Mouse (Mus musculus) heart, adult 8-10 months (tissue): ENCODE measurements around the gene Olfr633. TPM values are rescaled to one million over a fixed set of nuclear protein-coding genes. Genes with fewer than 3 reads are reported as not detected.
"Not testable (repeated sequence)": the region's sequence is repeated elsewhere in the genome, so short reads cannot be mapped to it uniquely, and the experiment has no call there.

Source experiments
- DNase-seq: peaks from one replicate; pipeline ENCODE4 v3.0.0; 2022; ENCODE audit warnings: low spot score
- total RNA-seq, 4 experiments: library from RNA; stranded (reverse); gene quantifications; 2 replicates each; pipeline ENCODE4 v1.2.4; 2022

Gene Olfr633
- total RNA-seq, result not detected

- DNase-seq, result no peak
Observed at GRCm38 (mm10) chr7:103944137-103944536, at the start of gene Olfr633. TSS of gene Olfr633 (plus strand) at chr7:103944437.

- DNase-seq, result peak; percentile 10
Observed at GRCm38 (mm10) chr7:103903187-103903586, 41.0 kb upstream of the Olfr633 start, which contains the start of gene Olfr65. TSS of gene Olfr65 (plus strand) at chr7:103903487.

- no peak for DNase-seq
Observed at GRCm38 (mm10) chr7:103910047-103910446, 34.2 kb upstream of the Olfr633 start.

GRCm38 (mm10) chr7:103912969-103913511, 31.2 kb upstream of the Olfr633 start:
- DNase-seq, result no peak

GRCm38 (mm10) chr7:103915338-103915737, 28.9 kb upstream of the Olfr633 start:
- no peak for DNase-seq

GRCm38 (mm10) chr7:103928525-103928924, 15.7 kb upstream of the Olfr633 start, which contains the start of gene Olfr631:
TSS of gene Olfr631 (plus strand) at chr7:103928825.
- no peak for DNase-seq

- no peak for DNase-seq
Observed at GRCm38 (mm10) chr7:103934264-103934663, 10.0 kb upstream of the Olfr633 start, which contains the start of gene Olfr632. TSS of gene Olfr632 (plus strand) at chr7:103934347.

- peak; percentile 7 for DNase-seq
Observed at GRCm38 (mm10) chr7:103942730-103943129, 1.5 kb upstream of the Olfr633 start.

- not testable (repeated sequence) for DNase-seq
Observed at GRCm38 (mm10) chr7:103966873-103967272, 22.6 kb downstream of the Olfr633 start.

- DNase-seq, result no peak
Observed at GRCm38 (mm10) chr7:103970852-103971251, 26.6 kb downstream of the Olfr633 start, which contains the start of gene Olfr635. TSS of gene Olfr635 (plus strand) at chr7:103971152.

- DNase-seq, result no peak
Observed at GRCm38 (mm10) chr7:103971782-103972181, 27.5 kb downstream of the Olfr633 start.

GRCm38 (mm10) chr7:103998446-103998845, 54.2 kb downstream of the Olfr633 start, which contains the start of gene Olfr638:
TSS of gene Olfr638 (plus strand) at chr7:103998746.
- no peak for DNase-seq

Other genes with a start within 250 kb of the Olfr633 start
- gene Olfr243, start 229.8 kb upstream of the Olfr633 start, total RNA-seq, result not detected
- not detected for gene Olfr628, start 214.1 kb upstream of the Olfr633 start, total RNA-seq
- not detected for gene Olfr629, start 199.5 kb upstream of the Olfr633 start, total RNA-seq
- gene Olfr630, start 187.1 kb upstream of the Olfr633 start, total RNA-seq, result not detected
- not detected for gene Olfr69, start 172.8 kb upstream of the Olfr633 start, total RNA-seq
- gene Olfr68, start 164.7 kb upstream of the Olfr633 start, total RNA-seq, result not detected
- not detected for gene Olfr67, start 152.6 kb upstream of the Olfr633 start, total RNA-seq
- 1,000 to 10,000 TPM in 1 of 4 experiments, 100 to 1,000 TPM in 3; 208 to 1,111 (median 289) TPM for gene Hbb-bt, start 130.4 kb upstream of the Olfr633 start, total RNA-seq
- gene Hbb-bs, start 116.3 kb upstream of the Olfr633 start, total RNA-seq, result over 10,000 TPM in 1 of 4 experiments, 1,000 to 10,000 TPM in 3; 2,003 to 12,142 (median 2,942) TPM
- not detected for gene Hbb-bh2, start 103.9 kb upstream of the Olfr633 start, total RNA-seq
- not detected for gene Hbb-bh1, start 101.3 kb upstream of the Olfr633 start, total RNA-seq
- not detected for gene Hbb-y, start 91.2 kb upstream of the Olfr633 start, total RNA-seq
- gene Olfr66, start 58.2 kb upstream of the Olfr633 start, total RNA-seq, result not detected
- gene Olfr64, start 50.0 kb upstream of the Olfr633 start, total RNA-seq, result not detected
- gene Olfr65, start 41.0 kb upstream of the Olfr633 start, total RNA-seq, result not detected
- not detected for gene Olfr631, start 15.6 kb upstream of the Olfr633 start, total RNA-seq
- gene Olfr632, start 10.1 kb upstream of the Olfr633 start, total RNA-seq, result not detected
- gene Olfr635, start 26.7 kb downstream of the Olfr633 start, total RNA-seq, result under 1 TPM in 1 of 4 experiments, not detected in 3; 0.03 TPM
- gene Olfr638, start 54.3 kb downstream of the Olfr633 start, total RNA-seq, result not detected
- gene Olfr639, start 72.9 kb downstream of the Olfr633 start, total RNA-seq, result under 1 TPM in 2 of 4 experiments, not detected in 2; 0.06 TPM
- not detected for gene Olfr640, start 81.1 kb downstream of the Olfr633 start, total RNA-seq
- gene Olfr641, start 91.0 kb downstream of the Olfr633 start, total RNA-seq, result not detected
- not detected for gene Olfr642, start 108.2 kb downstream of the Olfr633 start, total RNA-seq
- not detected for gene 4930516K23Rik, start 117.0 kb downstream of the Olfr633 start, total RNA-seq
- not detected for gene Olfr644, start 127.4 kb downstream of the Olfr633 start, total RNA-seq
- gene Olfr645, start 141.0 kb downstream of the Olfr633 start, total RNA-seq, result not detected
- not detected for gene Olfr646, start 160.4 kb downstream of the Olfr633 start, total RNA-seq
- not detected for gene Ubqln5, start 185.4 kb downstream of the Olfr633 start, total RNA-seq
- gene Olfr643, start 193.0 kb downstream of the Olfr633 start, total RNA-seq, result not detected
- gene Ubqln3, start 198.8 kb downstream of the Olfr633 start, total RNA-seq, result not detected
- not detected for gene Ubqlnl, start 206.1 kb downstream of the Olfr633 start, total RNA-seq
- gene Olfm5, start 220.4 kb downstream of the Olfr633 start, total RNA-seq, result not detected
- not detected for gene Olfr648, start 239.0 kb downstream of the Olfr633 start, total RNA-seq